Mouse (Mus musculus) stomach, embryonic 15.5 days (tissue): ENCODE measurements around the gene Ppm1h. TPM values are rescaled to one million over a fixed set of nuclear protein-coding genes. Genes with fewer than 3 reads are reported as not detected.

Experiments
- ATAC-seq: fragments of 200-750 bp; cut with Nextera tagmentation; 2 replicates; pipeline ENCODE4 v1.8.0; 2017; ENCODE audit warnings: low read depth, moderate number of reproducible peaks, moderate TSS enrichment; ENCODE audit not compliant: insufficient read depth, low FRiP score
- H3K27ac ChIP-seq: fragments of 300-500 bp; sonication (generic); 2 replicates; pipeline ENCODE4 v1.5.1; 2015; ENCODE audit warnings: mild to moderate bottlenecking, inconsistent platforms
- H3K27me3 ChIP-seq: fragments of 300-500 bp; sonication (generic); replicated peaks from 2 replicates; pipeline ENCODE4 v1.6.1; 2015; ENCODE audit warnings: inconsistent platforms
- H3K36me3 ChIP-seq: fragments of 300-500 bp; sonication (generic); 2 replicates; pipeline ENCODE4 v1.6.1; 2015; ENCODE audit warnings: inconsistent platforms
- H3K4me1 ChIP-seq: fragments of 300-500 bp; sonication (generic); 2 replicates; pipeline ENCODE4 v1.6.1; 2015; ENCODE audit warnings: inconsistent platforms
- H3K4me2 ChIP-seq: fragments of 300-500 bp; sonication (generic); 2 replicates; pipeline ENCODE4 v1.6.1; 2015; ENCODE audit warnings: mild to moderate bottlenecking, inconsistent platforms
- H3K4me3 ChIP-seq: fragments of 300-500 bp; sonication (generic); replicated peaks from 2 replicates; pipeline ENCODE4 v1.5.1; 2015; ENCODE audit warnings: inconsistent platforms
- H3K9ac ChIP-seq: fragments of 300-500 bp; sonication (generic); 2 replicates; pipeline ENCODE4 v1.6.1; 2015; ENCODE audit warnings: inconsistent platforms
- H3K9me3 ChIP-seq: fragments of 300-500 bp; sonication (generic); 2 replicates; pipeline ENCODE4 v1.6.1; 2016; ENCODE audit warnings: inconsistent platforms
- WGBS: fragments of 180-500 bp; shearing (Covaris S2); methylation state at CpG from one replicate; pipeline ENCODE4 v1.1.7; 2015; 5-methylcytosine and 5-hydroxymethylcytosine counted together
- polyA plus RNA-seq: library from polyadenylated mRNA; unstranded; fragments of >200 nt; fragmentation: Nextera tagmentation; extraction: Ambion mirVana; gene quantifications from 2 replicates; pipeline ENCODE4 v1.2.1, GENCODE M21; 2015

The Ppm1h gene
- polyA plus RNA-seq, 1 experiment from 2014 or later = 13.2 TPM

- 45% methylated on average over 3 of the region's 3 CpGs for WGBS
- Histone ChIP-seq H3K27ac (no peak overlapping the region), H3K36me3 (no peaks in the 10 kb centered on the region), H3K4me3 (no peak overlapping the region), H3K4me2 (no peak overlapping the region), H3K27me3 (no peaks in the 10 kb centered on the region), H3K9ac (no peak overlapping the region), H3K4me1 (no peaks in the 10 kb centered on the region), H3K9me3 (no peaks in the 10 kb centered on the region)
- ATAC-seq = no peak
These were observed 151.2 kb downstream of the Ppm1h start for GRCm38 (mm10) chr10:122829801-122830217.

GRCm38 (mm10) chr10:122830638-122831037 lies 152.1 kb downstream of the Ppm1h start:
- Histone ChIP-seq H3K9me3 (no peaks in the 10 kb centered on the region), H3K36me3 (no peaks in the 10 kb centered on the region), H3K27me3 (no peaks in the 10 kb centered on the region), H3K9ac (no peak overlapping the region), H3K27ac (no peak overlapping the region), H3K4me2 (no peak overlapping the region), H3K4me3 (no peak overlapping the region), H3K4me1 (no peaks in the 10 kb centered on the region)
- no peak for ATAC-seq
- WGBS = 86% methylated on average over 10 of the region's 10 CpGs

DNA sequence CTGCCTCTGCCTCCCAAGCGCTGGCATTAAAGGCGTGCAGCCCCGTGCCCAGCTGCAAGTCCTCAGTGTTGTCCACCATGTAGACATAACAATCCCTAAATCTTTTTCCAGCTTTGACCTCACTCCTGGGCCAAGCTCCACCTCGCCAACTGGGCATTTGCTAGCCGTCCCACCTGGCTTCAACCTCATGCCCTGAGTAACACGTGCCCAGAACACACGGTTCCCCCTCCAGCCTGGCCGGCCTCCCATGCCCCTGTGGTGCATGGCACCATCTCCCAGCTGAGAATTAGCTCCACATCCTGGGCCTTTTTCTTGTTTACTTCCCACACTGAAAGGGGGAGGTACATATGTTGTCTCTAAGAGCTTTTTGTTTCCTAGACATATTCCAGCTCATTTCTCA lies 163.5 kb downstream of the Ppm1h start:
- Histone ChIP-seq H3K9me3 (no peaks in the 10 kb centered on the region), H3K27me3 (no peaks in the 10 kb centered on the region), H3K9ac (no peak overlapping the region), H3K36me3 (0 out of 2 replicates have a peak, but pooled peaks cover 6% of the 10 kb centered on the region), H3K27ac (no peak overlapping the region), H3K4me3 (no peak overlapping the region), H3K4me1 (no peaks in the 10 kb centered on the region), H3K4me2 (no peak overlapping the region)
- ATAC-seq = no peak
- WGBS = 86% methylated on average over 8 of the region's 8 CpGs

DNA sequence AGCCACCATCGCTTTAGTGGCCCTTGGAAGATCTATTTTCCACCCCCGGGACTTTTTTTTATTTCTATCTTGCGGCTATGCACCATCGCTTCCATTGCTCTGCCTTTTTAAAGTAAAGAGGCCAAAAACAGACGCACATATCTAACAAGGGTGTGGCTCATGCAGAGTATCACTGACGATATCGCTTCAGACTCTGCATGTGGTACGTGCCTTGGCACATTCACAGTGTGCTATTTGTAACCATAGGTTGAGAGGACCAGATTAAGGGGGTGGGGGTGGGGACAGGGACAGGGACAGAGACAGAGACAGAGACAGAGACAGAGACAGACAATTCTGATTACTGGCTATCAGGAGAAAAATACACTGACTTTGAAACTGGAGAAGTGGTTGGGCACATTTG lies 164.4 kb downstream of the Ppm1h start:
- Histone ChIP-seq H3K36me3 (0 out of 2 replicates have a peak, but pooled peaks cover 6% of the 10 kb centered on the region), H3K4me2 (no peak overlapping the region), H3K27ac (no peak overlapping the region), H3K27me3 (no peaks in the 10 kb centered on the region), H3K9ac (no peak overlapping the region), H3K9me3 (no peaks in the 10 kb centered on the region), H3K4me1 (0 out of 2 replicates have a peak, but pooled peaks cover 5% of the 10 kb centered on the region), H3K4me3 (no peak overlapping the region)
- 93% methylated on average over 8 of the region's 8 CpGs for WGBS
- ATAC-seq = no peak

GRCm38 (mm10) chr10:122845471-122845870 lies 166.9 kb downstream of the Ppm1h start:
- Histone ChIP-seq H3K4me3 (no peak overlapping the region), H3K9me3 (no peaks in the 10 kb centered on the region), H3K4me2 (no peak overlapping the region), H3K9ac (no peak overlapping the region), H3K36me3 (0 out of 2 replicates have a peak, but pooled peaks cover 6% of the 10 kb centered on the region), H3K4me1 (0 out of 2 replicates have a peak, but pooled peaks cover 5% of the 10 kb centered on the region), H3K27me3 (no peaks in the 10 kb centered on the region), H3K27ac (no peak overlapping the region)
- WGBS = 63% methylated on average over 7 of the region's 7 CpGs
- ATAC-seq = no peak

- Histone ChIP-seq H3K27me3 (no peaks in the 10 kb centered on the region), H3K9me3 (no peaks in the 10 kb centered on the region), H3K9ac (no peak overlapping the region), H3K4me2 (no peak overlapping the region), H3K4me1 (0 out of 2 replicates have a peak, but pooled peaks cover 5% of the 10 kb centered on the region), H3K27ac (no peak overlapping the region), H3K36me3 (no peaks in the 10 kb centered on the region), H3K4me3 (no peak overlapping the region)
- no peak for ATAC-seq
- 91% methylated on average over 1 of the region's 1 CpGs for WGBS
These were observed 167.9 kb downstream of the Ppm1h start for GRCm38 (mm10) chr10:122846476-122846875.

DNA sequence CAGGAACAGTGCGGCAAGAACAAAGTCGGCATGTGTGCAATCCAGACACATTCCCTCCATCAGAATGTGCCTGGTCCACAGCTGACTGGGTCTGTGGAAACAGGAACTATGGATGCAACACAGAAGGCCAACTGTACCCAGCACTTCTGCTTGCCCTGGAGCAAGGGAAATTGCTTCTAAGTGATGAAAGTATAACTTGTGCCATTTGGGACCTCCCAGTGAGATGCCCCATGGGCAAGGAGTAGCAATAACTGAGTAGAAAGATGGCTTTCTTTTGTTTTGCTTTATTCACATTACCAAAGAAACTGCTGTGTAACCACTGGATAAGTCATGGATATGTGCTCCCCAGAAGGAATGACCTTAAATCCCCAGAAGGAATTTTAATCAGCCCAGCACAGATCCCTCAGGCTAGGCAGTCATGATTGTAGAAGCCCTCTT lies 169.5 kb downstream of the Ppm1h start:
- Histone ChIP-seq H3K4me1 (0 out of 2 replicates have a peak, but pooled peaks cover 5% of the 10 kb centered on the region), H3K4me3 (no peak overlapping the region), H3K27ac (no peak overlapping the region), H3K4me2 (no peak overlapping the region), H3K36me3 (no peaks in the 10 kb centered on the region), H3K9ac (no peak overlapping the region), H3K27me3 (no peaks in the 10 kb centered on the region), H3K9me3 (no peaks in the 10 kb centered on the region)
- WGBS = 66% methylated on average over 2 of the region's 2 CpGs
- no peak for ATAC-seq

DNA sequence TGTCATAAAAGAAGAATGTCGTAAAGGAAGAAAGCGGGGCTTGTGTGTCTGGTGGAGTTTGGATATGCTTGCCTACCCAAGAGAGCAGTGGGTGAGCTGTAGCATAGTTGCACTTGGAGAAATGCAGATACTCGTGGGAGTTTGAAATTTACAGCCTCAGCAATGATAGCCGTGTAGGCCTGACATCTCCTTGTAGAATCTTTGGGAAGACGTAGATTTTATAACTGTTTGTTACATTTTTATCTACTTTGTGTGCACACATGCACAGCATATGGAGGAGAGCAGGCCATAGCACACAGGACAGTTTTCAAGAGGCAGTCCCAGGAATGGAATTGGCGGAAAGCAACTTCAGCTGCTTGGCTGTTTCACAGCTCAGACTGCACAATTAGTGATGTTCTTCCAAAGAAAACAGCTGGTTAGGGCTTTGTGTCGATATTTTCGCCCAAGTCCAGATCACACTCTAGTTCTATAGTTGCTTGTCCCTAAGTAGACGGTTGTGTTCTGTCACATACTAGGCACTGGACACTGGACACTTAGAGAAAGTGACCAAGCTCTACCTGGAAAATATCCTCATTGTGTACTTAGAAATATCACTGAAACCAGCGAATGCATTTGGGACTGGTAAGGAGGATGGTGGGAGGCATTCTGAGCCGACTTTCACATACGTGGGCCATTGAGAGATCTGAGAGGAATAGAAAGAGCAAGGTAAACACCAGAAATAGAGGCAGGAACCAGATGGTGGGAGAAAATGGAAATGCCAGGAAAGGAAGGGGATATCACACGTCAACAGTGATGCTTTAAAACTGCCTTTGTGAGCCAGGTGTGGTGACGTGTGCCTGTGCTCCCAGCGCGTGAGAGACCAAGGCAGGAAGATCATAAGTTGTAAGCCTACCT lies 173.0 kb downstream of the Ppm1h start:
- Histone ChIP-seq H3K27ac (no peak overlapping the region), H3K9me3 (no peaks in the 10 kb centered on the region), H3K36me3 (no peaks in the 10 kb centered on the region), H3K4me2 (no peak overlapping the region), H3K4me1 (0 out of 2 replicates have a peak, but pooled peaks cover 10% of the 10 kb centered on the region), H3K27me3 (no peaks in the 10 kb centered on the region), H3K9ac (no peak overlapping the region), H3K4me3 (no peak overlapping the region)
- WGBS = 86% methylated on average over 16 of the region's 16 CpGs
- no peak for ATAC-seq

DNA sequence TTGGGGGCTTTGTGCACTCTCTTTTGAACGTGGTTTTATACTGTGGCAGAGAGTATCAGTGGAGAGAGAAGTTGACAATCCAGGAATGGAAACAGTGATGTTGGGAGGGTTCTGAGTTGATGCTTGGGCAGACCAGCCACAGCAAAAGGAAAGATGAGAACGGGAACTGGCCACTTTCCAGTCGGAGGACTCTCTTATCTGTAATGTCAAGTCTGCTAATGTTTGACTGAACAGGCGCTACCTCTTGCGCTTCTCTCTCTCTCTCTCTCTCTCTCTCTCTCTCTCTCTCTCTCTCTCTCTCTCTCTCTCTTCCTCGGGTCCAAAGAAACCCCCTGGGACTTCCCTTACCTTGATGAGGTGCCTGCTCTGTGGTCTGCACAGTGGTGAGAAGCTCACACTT lies 176.0 kb downstream of the Ppm1h start:
- Histone ChIP-seq H3K27ac (no peak overlapping the region), H3K36me3 (no peaks in the 10 kb centered on the region), H3K4me1 (peaks cover 15% of the 10 kb centered on the region; the same call in 1 of the 2 replicates), H3K9me3 (no peaks in the 10 kb centered on the region), H3K27me3 (no peaks in the 10 kb centered on the region), H3K4me2 (no peak overlapping the region), H3K9ac (no peak overlapping the region), H3K4me3 (no peak overlapping the region)
- ATAC-seq = no peak
- 55% methylated on average over 6 of the region's 6 CpGs for whole genome bisulfite sequencing

DNA sequence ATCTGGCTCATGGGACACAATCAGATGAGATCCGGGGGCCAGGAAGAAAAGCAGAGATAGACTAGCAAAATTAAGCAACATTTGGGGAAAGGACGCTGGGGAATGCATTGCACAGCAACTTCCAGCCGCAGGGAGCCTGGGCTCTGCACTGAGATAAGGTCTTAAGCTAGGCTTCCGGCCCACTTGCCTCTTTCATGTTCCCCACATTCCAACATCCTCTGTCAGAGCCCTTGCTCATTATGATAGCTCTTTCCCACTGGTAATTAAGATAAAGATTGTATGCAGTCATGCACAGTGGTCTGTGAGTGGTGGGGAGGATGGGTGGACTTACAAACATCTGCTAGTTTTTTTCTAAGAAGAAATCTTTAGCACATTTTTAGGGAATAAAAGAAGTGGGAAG lies 176.6 kb downstream of the Ppm1h start:
- Histone ChIP-seq H3K4me2 (no peak overlapping the region), H3K4me1 (peaks cover 15% of the 10 kb centered on the region; the same call in 1 of the 2 replicates), H3K27me3 (no peaks in the 10 kb centered on the region), H3K9ac (no peak overlapping the region), H3K36me3 (no peaks in the 10 kb centered on the region), H3K27ac (no peak overlapping the region), H3K4me3 (no peak overlapping the region), H3K9me3 (no peaks in the 10 kb centered on the region)
- no peak; the same call in 1 of the 2 replicates for ATAC-seq
- WGBS = 58% methylated on average over 4 of the region's 4 CpGs

DNA sequence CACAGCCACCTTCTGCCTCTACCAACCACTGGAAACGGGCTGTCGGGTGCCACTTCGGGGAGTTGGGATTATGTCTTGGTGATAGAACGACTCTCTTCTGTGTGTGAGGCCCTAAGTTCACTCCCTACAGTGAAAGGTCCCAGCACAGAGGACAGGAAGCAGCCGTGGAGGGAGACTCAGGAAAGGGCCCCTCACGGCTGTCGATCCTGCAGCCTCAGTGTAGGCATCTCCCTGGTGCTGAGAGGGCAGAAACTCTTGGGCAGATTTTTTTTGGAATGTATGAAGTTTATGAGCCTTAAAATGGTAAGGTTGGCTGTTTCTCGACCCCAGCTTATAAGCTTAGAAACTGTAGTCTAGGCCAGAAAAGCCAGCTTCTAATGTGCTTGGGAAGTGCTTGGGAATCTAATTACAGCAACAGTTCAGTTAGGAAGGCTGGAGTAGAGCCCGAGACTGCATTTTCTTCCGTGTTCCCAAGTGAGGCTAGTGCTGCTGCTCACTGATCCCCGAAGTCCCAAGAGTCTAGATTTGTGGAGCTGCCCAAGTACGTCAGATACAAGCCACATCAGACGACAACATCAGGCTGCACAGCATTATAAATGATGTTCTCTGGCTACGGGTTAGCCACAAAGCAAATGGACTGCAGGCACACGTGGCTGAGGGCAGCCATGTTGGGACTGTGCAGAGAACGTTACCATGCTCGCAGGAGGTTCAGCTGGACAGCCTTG lies 177.6 kb downstream of the Ppm1h start:
- ATAC-seq = no peak
- no peak overlapping the region for H3K4me2 ChIP-seq
- H3K36me3 ChIP-seq = no peaks in the 10 kb centered on the region
- H3K9ac ChIP-seq = no peak overlapping the region
- no peaks in the 10 kb centered on the region for H3K27me3 ChIP-seq
- no peak overlapping the region for H3K4me3 ChIP-seq
- H3K27ac ChIP-seq = peak overlapping the region; percentile 35; the same call in 1 of the 2 replicates
- no peaks in the 10 kb centered on the region for H3K9me3 ChIP-seq
- H3K4me1 ChIP-seq = peaks cover 15% of the 10 kb centered on the region; the same call in 1 of the 2 replicates
- WGBS = 64% methylated on average over 17 of the region's 17 CpGs

DNA sequence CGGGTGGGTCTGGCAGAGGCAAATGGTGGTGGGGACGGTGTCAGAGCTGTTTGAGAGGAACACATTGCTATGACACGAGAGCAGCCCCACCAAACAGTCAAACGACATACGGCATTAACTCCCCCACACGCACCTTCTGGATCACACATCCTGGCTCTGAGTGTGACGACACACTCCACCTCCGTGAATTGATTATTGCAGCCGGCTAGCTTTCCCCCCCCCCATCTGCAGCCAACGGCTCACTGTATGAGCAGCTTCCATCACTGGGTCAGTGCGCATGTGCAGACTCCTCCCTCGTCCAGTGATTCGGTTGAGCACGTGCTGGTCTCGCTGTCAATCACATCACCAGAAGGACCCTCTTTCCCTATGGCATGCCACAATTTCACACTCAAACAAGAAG lies 178.6 kb downstream of the Ppm1h start:
- Histone ChIP-seq H3K4me3 (no peak overlapping the region), H3K27ac (no peak overlapping the region), H3K36me3 (no peaks in the 10 kb centered on the region), H3K27me3 (no peaks in the 10 kb centered on the region), H3K9me3 (no peaks in the 10 kb centered on the region), H3K4me1 (peaks cover 20% of the 10 kb centered on the region; the same call in 1 of the 2 replicates), H3K9ac (no peak overlapping the region), H3K4me2 (no peak overlapping the region)
- no peak for ATAC-seq
- 91% methylated on average over 15 of the region's 15 CpGs for WGBS
